In the genomic region with DNA sequence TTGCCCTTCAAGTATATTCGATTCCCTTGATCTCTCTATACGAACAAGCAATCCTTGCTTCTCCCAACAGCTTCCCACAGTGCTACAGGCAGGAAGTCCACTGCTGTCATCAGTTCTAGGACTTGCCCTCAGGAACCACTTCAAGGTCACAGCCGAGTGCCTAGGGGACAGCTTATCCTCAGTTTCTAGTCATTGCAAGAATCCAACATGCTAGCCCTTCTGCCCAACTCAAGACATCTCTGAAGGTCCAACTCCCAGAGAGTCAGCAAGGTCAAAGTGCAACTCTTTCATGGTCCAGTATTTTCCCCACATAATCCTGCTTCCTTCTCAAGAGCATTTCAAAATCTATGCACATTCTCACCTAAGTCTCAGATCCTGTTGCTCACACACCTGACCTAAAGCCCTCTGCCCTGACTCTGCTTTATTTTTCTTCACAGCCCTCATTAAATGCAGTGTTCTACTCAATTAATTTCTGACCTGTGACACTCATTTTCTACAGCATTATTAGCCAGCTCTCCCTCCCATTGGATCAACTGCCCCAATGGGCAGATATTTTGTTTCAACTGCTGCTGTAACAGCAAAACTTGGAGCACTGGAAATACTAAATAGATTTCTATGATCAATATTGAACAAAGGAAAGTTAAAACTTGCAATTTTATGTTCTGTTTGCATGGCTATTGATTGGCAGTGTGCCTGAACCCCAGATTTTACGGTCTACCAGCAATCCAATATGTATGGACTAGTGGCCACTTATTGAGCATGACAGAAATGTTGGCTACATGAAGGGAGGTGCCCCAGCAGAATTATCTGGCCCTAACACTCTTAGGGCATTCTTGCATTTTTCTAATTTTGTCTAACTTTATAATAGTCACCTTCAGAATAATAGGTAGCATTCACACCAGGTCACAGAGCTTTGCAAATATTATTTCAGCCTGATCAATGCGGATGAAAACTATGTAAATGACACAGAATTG, we compare ENCODE assay signal across 20 mouse cellular contexts. TPM values are rescaled to one million over a fixed set of nuclear protein-coding genes. Genes with fewer than 3 reads are reported as not detected.
"Had no signal": no experiment of that assay in that cellular context is flagged by ENCODE, and none has a peak within 500 bp of the region (broad histone marks: within the 10 kb centered on the region; RNA-seq: fewer than 3 reads in every experiment).

No protein-coding gene starts in this region.

- H3K27me3 ChIP-seq: midbrain, embryonic 12.5 days; neural tube, embryonic 13.5 days; neural tube, embryonic 15.5 days had no signal

- ATAC-seq: midbrain, embryonic 16.5 days had no signal

- H3K4me1 ChIP-seq: midbrain, embryonic 10.5 days; midbrain, embryonic 12.5 days; neural tube, embryonic 13.5 days; neural tube, embryonic 15.5 days had no signal

- H3K9me3 ChIP-seq: midbrain, embryonic 10.5 days; midbrain, embryonic 12.5 days; neural tube, embryonic 13.5 days; neural tube, embryonic 15.5 days had no signal

- H3K27ac ChIP-seq: midbrain, embryonic 10.5 days; midbrain, embryonic 12.5 days; neural tube, embryonic 13.5 days; neural tube, embryonic 15.5 days had no signal

- DNase-seq: lung, adult 18-20 months; lung, embryonic 14.5 days; lung, postnatal 10 days; lung, postnatal 4 days; midbrain, embryonic 14.5 days; retina, postnatal 1 day; right cerebral cortex, adult 18-20 months; right cerebral cortex, postnatal 25 days; right cerebral cortex, postnatal 4 days; spleen, adult 18-20 months; thymus, adult 18-20 months; thymus, postnatal 14 days; thymus, postnatal 36 days had no signal

- H3K9ac ChIP-seq: lung, embryonic 14.5 days; midbrain, embryonic 12.5 days; neural tube, embryonic 13.5 days; neural tube, embryonic 15.5 days had no signal

- H3K4me3 ChIP-seq: midbrain, embryonic 10.5 days; midbrain, embryonic 12.5 days; myocyte; neural tube, embryonic 13.5 days; neural tube, embryonic 15.5 days had no signal

- H3K4me2 ChIP-seq: lung, embryonic 14.5 days; midbrain, embryonic 12.5 days; neural tube, embryonic 13.5 days; neural tube, embryonic 15.5 days had no signal

- H3K36me3 ChIP-seq: midbrain, embryonic 10.5 days; midbrain, embryonic 12.5 days; neural tube, embryonic 13.5 days; neural tube, embryonic 15.5 days had no signal

RNA-seq across cellular contexts. Expression of gene Gypa, which starts 33.1 kb away (rescaled TPM):
- polyA plus RNA-seq: myocyte; small intestine, adult 2 months had no signal
